Mouse (Mus musculus) cerebellum, adult 11-12 months (tissue): ENCODE measurements around the gene Gm49384.
"Not testable (repeated sequence)": the region's sequence is repeated elsewhere in the genome, so short reads cannot be mapped to it uniquely, and the experiment has no call there.

Experiments used
- DNase-seq: peaks from one replicate; pipeline ENCODE4 v3.0.0; 2022

Gene Gm49384

DNA sequence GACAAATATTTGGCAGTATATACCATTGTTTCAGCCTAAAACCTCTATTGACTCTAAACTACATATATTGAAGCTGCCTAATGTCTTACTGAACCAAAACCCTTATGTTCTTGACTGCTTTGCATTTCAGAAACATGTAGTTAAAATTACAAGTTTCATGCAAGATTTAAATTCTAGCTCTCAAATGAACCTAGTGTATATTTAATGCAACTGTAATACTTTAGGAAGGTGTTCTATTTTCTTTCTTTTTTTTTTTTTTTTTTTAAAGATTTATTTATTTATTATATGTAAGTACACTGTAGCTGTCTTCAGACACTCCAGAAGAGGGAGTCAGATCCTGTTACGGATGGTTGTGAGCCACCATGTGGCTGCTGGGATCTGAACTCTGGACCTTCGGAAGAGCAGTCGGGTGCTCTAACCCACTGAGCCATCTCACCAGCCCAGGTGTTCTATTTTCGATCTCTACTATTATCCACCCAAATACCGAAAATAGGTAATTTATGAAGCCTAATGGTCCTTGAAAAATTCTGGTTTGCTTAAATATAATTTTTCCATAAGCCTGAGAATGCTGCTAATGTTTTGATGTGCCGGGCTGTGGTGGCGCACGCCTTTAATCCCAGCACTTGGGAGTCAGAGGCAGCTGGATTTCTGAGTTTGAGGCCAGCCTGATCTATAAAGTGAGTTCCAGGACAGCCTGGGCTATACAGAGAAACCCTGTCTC is 37.0 kb downstream of the Gm49384 start:
- not testable (repeated sequence) for DNase-seq

DNA sequence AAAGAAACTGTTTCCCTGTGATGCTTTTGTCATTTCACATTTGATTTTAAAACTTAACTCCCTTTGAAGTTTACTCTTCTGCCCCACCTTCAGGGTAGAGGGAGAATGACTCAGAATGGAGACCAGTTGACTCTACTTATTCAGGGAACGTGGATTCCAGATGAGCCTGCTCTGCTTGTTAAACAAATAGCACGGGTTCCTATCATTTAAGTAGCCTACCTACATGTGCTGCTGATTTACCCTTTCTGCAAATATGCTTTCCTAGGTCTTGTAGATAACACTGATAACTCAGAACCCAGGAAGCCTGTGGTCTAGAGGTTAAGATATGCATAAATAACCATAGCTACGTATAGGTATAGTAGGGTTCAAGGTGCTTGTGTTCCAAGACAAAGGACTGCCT is 39.2 kb downstream of the Gm49384 start:
- DNase-seq, result no peak

DNA sequence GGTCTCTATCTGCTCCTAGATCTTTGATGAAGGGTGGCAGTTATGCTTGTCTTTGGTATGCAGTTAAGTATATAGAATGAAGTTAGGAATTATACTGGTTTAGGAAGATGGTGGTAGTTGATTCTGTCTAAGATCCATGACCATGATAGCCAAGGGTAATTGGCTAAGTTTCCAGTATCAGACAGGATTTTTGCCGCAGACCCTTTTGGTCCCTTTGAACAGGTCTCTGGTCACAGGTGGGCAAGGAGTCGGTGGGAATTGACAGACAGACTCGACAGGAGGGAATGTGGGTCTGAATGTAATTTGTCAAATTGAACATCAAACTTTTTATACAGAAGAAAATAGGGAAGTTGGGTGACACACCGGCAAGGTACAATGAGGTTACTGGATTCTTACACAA is 40.5 kb downstream of the Gm49384 start:
- DNase-seq, result not testable (repeated sequence)

DNA sequence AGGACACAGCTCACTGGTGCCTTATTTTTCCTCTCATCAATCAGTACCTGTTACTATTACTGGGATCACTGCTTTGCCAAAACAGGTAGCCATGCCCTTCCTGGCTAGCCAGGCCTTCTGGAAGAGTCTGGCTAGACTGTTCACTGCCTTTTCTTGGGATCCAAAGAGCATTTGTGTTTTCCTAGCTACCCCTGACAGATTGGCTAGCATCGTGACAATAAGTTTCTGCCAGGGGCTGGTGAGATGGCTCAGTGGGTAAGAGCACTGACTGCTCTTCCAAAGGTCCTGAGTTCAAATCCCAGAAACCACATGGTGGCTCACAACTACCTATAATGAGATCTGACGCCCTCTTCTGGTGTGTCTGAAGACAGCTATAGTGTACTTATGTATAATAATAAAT is 43.4 kb downstream of the Gm49384 start:
- DNase-seq, result not testable (repeated sequence)

DNA sequence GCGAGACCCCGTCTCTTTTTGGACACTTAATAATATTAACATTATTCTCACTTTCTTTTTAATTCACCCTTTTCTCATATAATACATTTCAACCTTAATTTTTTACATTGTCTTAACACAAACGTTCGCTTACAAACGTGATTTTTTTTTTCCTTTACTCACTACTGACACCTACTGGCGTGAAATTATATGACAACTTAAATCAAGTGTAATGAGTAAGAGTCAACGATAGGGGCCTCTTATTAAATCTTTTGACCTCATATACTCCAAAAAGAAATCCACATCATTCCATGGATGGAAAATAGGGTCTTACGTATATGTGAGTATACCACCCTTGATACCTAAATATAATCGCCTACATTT is 44.5 kb downstream of the Gm49384 start:
- DNase-seq, result no peak

DNA sequence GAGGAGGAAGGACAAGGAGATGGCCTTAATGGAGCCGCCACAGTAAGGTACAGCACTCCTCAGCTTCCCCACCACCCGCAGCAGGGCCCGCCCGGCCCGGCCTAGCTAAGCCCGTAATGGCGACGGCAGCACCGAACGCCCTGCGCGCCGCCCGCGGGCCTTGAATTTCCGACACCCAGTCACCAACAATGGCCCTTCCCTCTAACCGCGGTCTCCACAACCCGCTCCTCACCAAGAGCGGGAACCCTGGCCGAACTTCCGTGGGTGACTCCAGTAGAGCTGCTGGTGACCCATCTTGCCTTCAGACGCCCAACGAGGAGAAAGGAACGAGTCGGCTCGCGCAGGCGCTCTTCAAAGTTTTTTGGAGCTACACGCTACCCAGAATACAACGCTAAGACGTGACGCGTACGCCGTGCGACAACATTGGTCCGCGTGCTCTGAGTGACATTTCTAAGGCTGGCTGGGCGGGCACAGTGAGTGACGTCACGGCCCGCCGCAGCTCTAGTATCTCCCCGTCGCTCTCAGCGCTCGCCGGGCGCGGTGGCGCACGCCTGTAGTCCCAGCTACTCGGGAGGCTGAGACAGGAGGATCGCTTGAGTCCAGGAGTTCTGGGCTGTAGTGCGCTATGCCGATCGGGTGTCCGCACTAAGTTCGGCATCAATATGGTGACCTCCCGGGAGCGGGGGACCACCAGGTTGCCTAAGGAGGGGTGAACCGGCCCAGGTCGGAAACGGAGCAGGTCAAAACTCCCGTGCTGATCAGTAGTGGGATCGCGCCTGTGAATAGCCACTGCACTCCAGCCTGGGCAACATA is 45.1 kb downstream of the Gm49384 start, which contains the start of gene Rps29:
TSS of gene Rps29 (minus strand) at position 422 of the 813 bp plus-strand sequence.
- peak; percentile 99 for DNase-seq

DNA sequence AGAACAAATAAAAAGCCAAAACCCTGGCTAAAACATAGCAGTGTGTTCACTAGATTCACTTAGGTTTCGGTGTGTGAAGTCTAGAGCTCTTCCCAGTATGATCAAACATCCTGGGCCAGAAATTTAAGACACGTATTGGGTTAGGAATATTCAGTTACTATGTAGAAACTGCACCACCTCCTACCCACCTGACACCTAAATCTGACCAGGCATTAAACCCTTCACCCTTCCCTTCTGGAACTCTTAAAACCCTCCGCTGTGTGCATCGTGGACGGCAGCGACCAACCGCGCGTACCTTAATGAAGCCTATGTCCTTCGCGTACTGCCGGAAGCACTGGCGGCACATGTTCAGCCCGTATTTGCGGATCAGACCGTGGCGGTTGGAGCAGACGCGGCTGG is 45.7 kb downstream of the Gm49384 start:
- no peak for DNase-seq

DNA sequence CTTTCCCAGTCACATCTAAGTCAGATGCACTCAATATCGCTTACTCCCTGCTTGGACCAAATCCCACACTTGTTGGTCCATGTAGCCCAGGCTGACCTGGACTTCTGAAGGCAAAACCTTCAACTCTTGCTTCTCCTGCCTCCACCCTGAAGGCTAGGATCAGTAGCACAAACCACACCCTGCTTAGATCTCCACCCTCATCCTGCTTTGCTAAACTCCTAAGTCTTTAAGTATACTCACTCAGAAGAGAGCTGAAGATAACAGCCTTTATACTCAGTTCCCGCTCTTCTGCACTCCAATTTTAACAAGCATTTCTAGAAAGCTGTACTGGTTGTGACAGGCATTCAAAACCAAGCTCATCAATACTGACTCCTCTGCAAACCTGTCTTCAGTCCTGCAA is 47.0 kb downstream of the Gm49384 start:
- no peak for DNase-seq

DNA sequence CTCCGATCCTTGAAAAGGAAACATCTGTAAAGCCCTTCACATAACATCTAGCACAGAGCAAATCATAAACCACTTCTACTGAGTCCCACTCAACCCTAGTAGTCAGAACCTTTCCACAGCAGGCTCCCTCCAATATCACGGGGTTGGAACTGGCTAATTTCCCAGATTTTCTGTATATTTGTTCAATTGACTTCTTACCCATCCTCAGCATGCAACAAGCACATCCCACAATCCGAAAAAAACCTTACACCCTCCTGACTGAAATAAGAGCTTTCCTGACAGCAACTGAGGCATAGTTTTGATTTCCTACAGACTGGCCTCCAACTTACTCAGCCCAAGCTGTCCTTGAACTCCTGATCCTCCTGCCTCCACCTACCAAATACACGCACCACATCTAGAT is 47.6 kb downstream of the Gm49384 start:
- DNase-seq, result no peak

DNA sequence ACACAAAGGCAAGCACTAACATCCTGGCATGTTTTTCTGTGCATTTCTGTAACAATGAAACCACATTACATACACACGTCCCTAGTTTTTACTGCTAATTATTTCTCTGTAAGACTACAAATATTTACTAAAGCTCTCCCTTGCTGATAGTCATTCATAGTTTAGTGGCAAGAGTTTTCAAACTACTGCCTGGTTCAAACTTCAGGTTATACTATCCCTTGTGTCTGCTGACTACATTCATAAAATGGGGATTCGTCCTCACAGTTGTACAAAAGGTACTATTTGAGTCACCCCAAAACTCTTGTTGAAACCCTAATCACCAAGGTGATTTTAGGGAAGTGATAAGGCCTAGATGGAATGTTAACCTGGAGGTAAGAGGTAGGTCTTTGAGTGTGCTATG is 48.1 kb downstream of the Gm49384 start:
- no peak for DNase-seq

DNA sequence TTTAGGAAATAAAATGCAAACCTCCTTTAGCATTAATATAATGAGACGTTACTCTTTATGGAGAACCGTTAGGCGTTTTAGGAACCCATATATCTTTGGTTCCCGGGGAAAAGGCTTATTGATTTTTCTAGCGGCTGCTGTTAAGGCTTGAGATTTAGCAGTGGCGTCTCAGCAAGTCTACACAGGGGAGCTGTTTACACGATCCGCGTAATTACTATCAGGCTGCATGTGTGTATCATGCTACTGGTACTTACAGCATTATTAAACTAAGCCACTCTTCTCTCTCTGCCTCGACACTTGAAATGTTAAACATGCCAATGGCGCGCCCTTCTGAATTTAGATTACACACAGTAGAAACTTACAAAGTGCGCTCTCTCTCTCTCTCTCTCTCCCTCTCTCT is 54.0 kb downstream of the Gm49384 start:
- DNase-seq, result no peak

DNA sequence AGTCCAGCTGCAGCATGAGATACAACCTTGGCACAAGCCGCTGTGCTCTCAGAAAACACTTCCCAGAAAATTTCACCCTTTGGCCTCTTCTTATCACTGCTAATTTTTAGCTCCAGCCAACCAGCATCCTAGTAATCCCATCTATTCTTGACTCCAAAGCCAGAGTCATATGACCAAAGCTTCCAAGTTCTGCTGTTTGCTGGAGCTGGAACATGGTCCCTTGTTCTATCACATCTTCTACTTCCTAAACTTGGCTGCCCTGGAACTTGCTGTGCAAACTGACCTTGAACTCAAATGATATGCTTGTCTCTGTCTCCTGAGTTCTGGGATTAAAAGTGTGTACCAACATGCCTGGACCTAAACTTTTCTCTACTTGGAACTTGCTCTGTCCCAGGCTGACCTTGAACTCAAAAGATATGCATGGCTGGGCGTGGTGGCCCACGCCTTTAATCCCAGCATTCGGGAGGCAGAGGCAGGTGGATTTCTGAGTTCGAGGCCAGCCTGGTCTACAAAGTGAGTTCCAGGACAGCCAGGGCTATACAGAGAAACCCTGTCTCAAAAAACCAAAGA is 56.8 kb downstream of the Gm49384 start:
- no peak for DNase-seq

DNA sequence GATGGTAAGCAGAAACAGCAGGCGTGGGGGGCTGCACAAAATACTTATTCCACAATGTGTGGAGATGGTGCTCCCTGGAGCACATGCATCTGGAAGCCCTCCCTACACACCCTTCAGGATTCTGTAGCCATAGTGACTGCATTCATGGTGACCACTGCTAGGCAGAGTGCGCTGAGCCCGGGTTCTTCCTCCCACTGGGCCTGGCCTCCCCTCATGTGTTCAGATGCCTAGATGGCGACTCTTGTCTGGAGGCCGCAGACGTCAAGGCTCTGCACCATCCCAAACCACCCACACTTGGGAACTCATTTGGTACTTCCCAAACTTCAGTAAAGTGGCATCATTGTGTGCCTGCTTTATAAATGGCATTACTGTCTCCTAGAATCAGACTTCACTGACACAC is 60.6 kb downstream of the Gm49384 start:
- DNase-seq, result no peak

DNA sequence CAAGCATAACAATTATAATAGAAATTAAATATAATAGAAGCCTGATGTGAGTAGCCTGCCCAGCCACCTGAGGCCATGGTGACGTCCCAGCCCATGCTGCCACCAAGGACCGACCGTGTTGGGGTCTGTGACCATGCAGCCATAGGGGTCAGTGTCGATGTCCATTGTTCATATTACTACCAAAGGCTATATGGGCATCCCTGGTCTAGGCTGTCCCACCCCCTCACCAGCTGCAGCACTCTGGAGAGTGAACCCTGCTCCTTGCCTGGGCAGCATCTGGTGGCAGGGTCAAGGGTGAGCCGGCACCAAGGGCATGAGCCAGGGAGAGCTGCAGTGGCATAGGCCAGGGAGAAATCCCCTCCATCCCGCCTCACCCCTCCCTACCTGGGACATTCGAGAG is 64.2 kb downstream of the Gm49384 start:
- no peak for DNase-seq
